23 mouse cellular contexts compared by ENCODE assay signal in genomic region chr16:21848444-21848843, GRCm38 (mm10). TPM values are rescaled to one million over a fixed set of nuclear protein-coding genes. Genes with fewer than 3 reads are reported as not detected.
DNase-seq lines count a peak whose midpoint lies in the region; ATAC-seq and TF ChIP-seq lines count a peak whose summit lies in the region.
"Had no signal": no experiment of that assay in that cellular context is flagged by ENCODE, and none has a peak within 500 bp of the region (broad histone marks: within the 10 kb centered on the region; RNA-seq: fewer than 3 reads in every experiment).

No protein-coding gene starts in this region.

- H3K4me2 ChIP-seq in hindbrain, embryonic 13.5 days = peak overlapping the region; percentile 15; the same call in 1 of the 2 replicates
- no peak overlapping the region; the same call in 1 of the 2 replicates for H3K4me2 ChIP-seq in hindbrain, embryonic 12.5 days (replicated peaks)
- H3K4me2 ChIP-seq in neural tube, embryonic 11.5 days (ENCODE audit: low read depth) = peak overlapping the region; percentile 9; the same call in 1 of the 2 replicates
- H3K4me2 ChIP-seq in neural tube, embryonic 15.5 days = no peak overlapping the region
- no peak overlapping the region for H3K4me2 ChIP-seq in CH12.LX (ENCODE audit: insufficient read depth, low read depth, poor library complexity, severe bottlenecking)
- H3K4me2 ChIP-seq: embryonic facial prominence, embryonic 12.5 days; forebrain, embryonic 13.5 days; forebrain, embryonic 15.5 days had no signal

- no peak overlapping the region for H3K27ac ChIP-seq in hindbrain, embryonic 13.5 days
- H3K27ac ChIP-seq in hindbrain, embryonic 12.5 days = no peak overlapping the region
- no peak overlapping the region for H3K27ac ChIP-seq in neural tube, embryonic 11.5 days (ENCODE audit: low read depth, low read length)
- no peak overlapping the region for H3K27ac ChIP-seq in neural tube, embryonic 15.5 days (replicated peaks)
- no peak overlapping the region for H3K27ac ChIP-seq in CH12.LX (ENCODE audit: insufficient read depth, low read depth)
- H3K27ac ChIP-seq: embryonic facial prominence, embryonic 10.5 days; embryonic facial prominence, embryonic 12.5 days; forebrain, embryonic 13.5 days; forebrain, embryonic 15.5 days had no signal

- dilution Hi-C loops in CH12.LX (cut with MboI; ENCODE audit: extremely low pct_ligation_motif_present, extremely low pct_unique_long_range_greater_than_20kb, low sequenced_read_pairs) = no loop called here

- H3K9ac ChIP-seq in hindbrain, embryonic 13.5 days = no peak overlapping the region
- no peak overlapping the region for H3K9ac ChIP-seq in hindbrain, embryonic 12.5 days
- H3K9ac ChIP-seq in neural tube, embryonic 11.5 days (ENCODE audit: low read length) = no peak overlapping the region
- H3K9ac ChIP-seq in neural tube, embryonic 15.5 days (replicated peaks) = no peak overlapping the region
- no peak overlapping the region for H3K9ac ChIP-seq in CH12.LX (ENCODE audit: insufficient read depth, low read depth)
- H3K9ac ChIP-seq: embryonic facial prominence, embryonic 12.5 days; forebrain, embryonic 13.5 days; forebrain, embryonic 15.5 days had no signal

- H3K36me3 ChIP-seq in hindbrain, embryonic 13.5 days = no peaks in the 10 kb centered on the region
- H3K36me3 ChIP-seq in hindbrain, embryonic 12.5 days = no peaks in the 10 kb centered on the region
- no peaks in the 10 kb centered on the region for H3K36me3 ChIP-seq in neural tube, embryonic 11.5 days (ENCODE audit: control insufficient read depth, insufficient read depth, low read length)
- no peaks in the 10 kb centered on the region for H3K36me3 ChIP-seq in neural tube, embryonic 15.5 days
- no peaks in the 10 kb centered on the region for H3K36me3 ChIP-seq in CH12.LX (replicated peaks in 1 of 2; ENCODE audit: control insufficient read depth in 1 of 2, insufficient read depth in 1 of 2, low read length in 1 of 2)
- H3K36me3 ChIP-seq: embryonic facial prominence, embryonic 10.5 days; embryonic facial prominence, embryonic 12.5 days; forebrain, embryonic 15.5 days; G1E had no signal

- TF ChIP-seq POLR2A in CH12.LX (IDR thresholded peaks at IDR 0.05; ENCODE audit: low read depth, low read length) = no peak

- H3K27me3 ChIP-seq in hindbrain, embryonic 13.5 days = no peaks in the 10 kb centered on the region
- no peaks in the 10 kb centered on the region for H3K27me3 ChIP-seq in hindbrain, embryonic 12.5 days
- no peaks in the 10 kb centered on the region for H3K27me3 ChIP-seq in neural tube, embryonic 11.5 days (ENCODE audit: control insufficient read depth, insufficient read depth, low read length)
- no peaks in the 10 kb centered on the region for H3K27me3 ChIP-seq in neural tube, embryonic 15.5 days (replicated peaks)
- H3K27me3 ChIP-seq in CH12.LX (replicated peaks) = no peaks in the 10 kb centered on the region
- H3K27me3 ChIP-seq: embryonic facial prominence, embryonic 12.5 days; forebrain, embryonic 13.5 days; forebrain, embryonic 15.5 days; Patski had no signal

- no peak for TF ChIP-seq CTCF in CH12.LX (conservative IDR thresholded peaks at IDR 0.05 in 1 of 2, IDR thresholded peaks at IDR 0.05 in 1 of 2; ENCODE audit: low read depth in 2 of 2, low read length in 2 of 2)

- WGBS in hindbrain, embryonic 13.5 days = 61% methylated on average over 3 of the region's 3 CpGs
- 51% methylated on average over 3 of the region's 3 CpGs for WGBS in hindbrain, embryonic 12.5 days
- WGBS in neural tube, embryonic 11.5 days = 70% methylated on average over 3 of the region's 3 CpGs
- WGBS in neural tube, embryonic 15.5 days = 44% methylated on average over 3 of the region's 3 CpGs

- TF ChIP-seq RAD21 in CH12.LX (IDR thresholded peaks at IDR 0.05; ENCODE audit: low read depth, low read length) = no peak; the same call in 1 of the 2 replicates

- DNase-seq in neural tube, embryonic 11.5 days (ENCODE audit: low spot score) = no peak
- DNase-seq in CH12.LX (ENCODE audit: extremely low read depth) = no peak
- no peak for DNase-seq in yolk sac, embryonic 10.5 days (ENCODE audit: low spot score)
- no peak for DNase-seq in layer of hippocampus, adult 9-10 months (ENCODE audit: low spot score)
- DNase-seq: adrenal gland, adult 8-10 months; adrenal gland, postnatal 14 days; adrenal gland, postnatal 36 days; cerebellum, adult 11-12 months; cerebellum, adult 2 months; cerebellum, adult 9-10 months; cerebellum, postnatal 10 days; cerebellum, postnatal 25 days had no signal

- H3K4me3 ChIP-seq in hindbrain, embryonic 13.5 days = no peak overlapping the region
- no peak overlapping the region for H3K4me3 ChIP-seq in hindbrain, embryonic 12.5 days
- H3K4me3 ChIP-seq in neural tube, embryonic 11.5 days (ENCODE audit: low read depth, low read length) = no peak overlapping the region
- H3K4me3 ChIP-seq in neural tube, embryonic 15.5 days (replicated peaks) = no peak overlapping the region
- H3K4me3 ChIP-seq in CH12.LX (replicated peaks in 1 of 3; ENCODE audit: low read depth in 2 of 3, low read length in 2 of 3, poor library complexity in 1 of 3) = no peak overlapping the region
- H3K4me3 ChIP-seq: embryonic facial prominence, embryonic 10.5 days; embryonic facial prominence, embryonic 12.5 days; forebrain, embryonic 13.5 days; forebrain, embryonic 15.5 days had no signal

- TF ChIP-seq EP300 in CH12.LX (IDR thresholded peaks at IDR 0.05; ENCODE audit: low read length) = no peak

- H3K79me2 ChIP-seq in CH12.LX (replicated peaks; ENCODE audit: control insufficient read depth, extremely low read depth, insufficient read depth, poor library complexity, severe bottlenecking) = no peaks in the 10 kb centered on the region

- in situ Hi-C loops in CH12.LX (cut with MboI; ENCODE audit: low pct_ligation_motif_present, low pct_unique_long_range_greater_than_20kb, low sequenced_read_pairs) = loop anchor here (25.0 kb wide), 1 partner anchor 164 kb away; the partner anchor contains the start of gene Senp2

- H3K9me3 ChIP-seq in hindbrain, embryonic 13.5 days = no peaks in the 10 kb centered on the region
- H3K9me3 ChIP-seq in hindbrain, embryonic 12.5 days (replicated peaks) = no peaks in the 10 kb centered on the region
- H3K9me3 ChIP-seq in neural tube, embryonic 11.5 days (ENCODE audit: control insufficient read depth, low read length) = no peaks in the 10 kb centered on the region
- no peaks in the 10 kb centered on the region for H3K9me3 ChIP-seq in neural tube, embryonic 15.5 days (replicated peaks)
- no peaks in the 10 kb centered on the region for H3K9me3 ChIP-seq in CH12.LX (replicated peaks; ENCODE audit: low read length)
- H3K9me3 ChIP-seq: embryonic facial prominence, embryonic 10.5 days; embryonic facial prominence, embryonic 12.5 days; forebrain, embryonic 13.5 days; forebrain, embryonic 15.5 days; G1E had no signal

- no peak for ATAC-seq in hindbrain, embryonic 13.5 days (ENCODE audit: low FRiP score)
- no peak for ATAC-seq in hindbrain, embryonic 12.5 days (ENCODE audit: low FRiP score)
- ATAC-seq in neural tube, embryonic 11.5 days (ENCODE audit: insufficient read depth, low FRiP score, low TSS enrichment) = no peak
- no peak for ATAC-seq in neural tube, embryonic 15.5 days (ENCODE audit: low FRiP score)
- ATAC-seq in granulocyte monocyte progenitor cell, adult 5-6 weeks (replicated peaks; ENCODE audit: poor library complexity, severe bottlenecking) = peak; percentile 57
- ATAC-seq: activated CD4-positive, CD25-positive, alpha-beta regulatory T cell, adult 4 months; forebrain, embryonic 13.5 days; forebrain, embryonic 15.5 days; Patski had no signal

- peaks cover 48% of the 10 kb centered on the region for H3K4me1 ChIP-seq in hindbrain, embryonic 13.5 days (replicated peaks)
- peaks cover 27% of the 10 kb centered on the region for H3K4me1 ChIP-seq in hindbrain, embryonic 12.5 days
- H3K4me1 ChIP-seq in neural tube, embryonic 11.5 days (ENCODE audit: control insufficient read depth, insufficient read depth, low read length) = peaks cover 8% of the 10 kb centered on the region; the same call in 1 of the 2 replicates
- peaks cover 34% of the 10 kb centered on the region for H3K4me1 ChIP-seq in neural tube, embryonic 15.5 days
- H3K4me1 ChIP-seq in CH12.LX (ENCODE audit: control insufficient read depth in 1 of 2, insufficient read depth in 2 of 2) = peaks cover 5 to 25% of the 10 kb centered on the region in 2 experiments

TF ChIP-seq in CH12.LX, 34 proteins besides CTCF, POLR2A, EP300 and RAD21:
- no peak for TF ChIP-seq IRF4 (IDR thresholded peaks at IDR 0.05; ENCODE audit: low read depth, low read length)
- no peak for TF ChIP-seq MAX (IDR thresholded peaks at IDR 0.05; ENCODE audit: low read length)
- TF ChIP-seq ETS1 (conservative IDR thresholded peaks at IDR 0.05; ENCODE audit: low read depth, low read length) = no peak
- no peak for TF ChIP-seq MAFK (IDR thresholded peaks at IDR 0.05; ENCODE audit: insufficient replicate concordance, low read length)
- TF ChIP-seq BHLHE40 (IDR thresholded peaks at IDR 0.05; ENCODE audit: low read depth, low read length) = 0 out of 2 replicates have a peak, but pooled peaks have one; percentile 21
- TF ChIP-seq NELFE (IDR thresholded peaks at IDR 0.05; ENCODE audit: low read depth, low read length) = no peak

RNA-seq across cellular contexts. Expression of gene Map3k13, which starts 54.3 kb away (rescaled TPM):
- 7.9 and 8.2 TPM in 2 replicates for polyA plus RNA-seq in hindbrain, embryonic 13.5 days (2015; fragmentation: Nextera tagmentation; extraction: Ambion mirVana)
- polyA plus RNA-seq in hindbrain, embryonic 12.5 days (2016; fragmentation: Nextera tagmentation; extraction: Ambion mirVana) = 7.8 and 9.3 TPM in 2 replicates
- polyA plus RNA-seq in neural tube, embryonic 11.5 days (2014; fragmentation: Nextera tagmentation; extraction: Ambion mirVana) = 10.6 and 11.6 TPM in 2 replicates
- polyA plus RNA-seq in neural tube, embryonic 15.5 days (2015; fragmentation: Nextera tagmentation; extraction: Ambion mirVana) = 4.8 and 5.7 TPM in 2 replicates
- total RNA-seq in CH12.LX (2012; rRNA removed) (0.42 and 0.89 TPM in 2 replicates), CH12.LX (2014; rRNA removed) (0.20 and 0.32 TPM in 2 replicates)
- polyA plus RNA-seq in CH12.LX (2012; ENCODE audit: insufficient read length, low read depth) = 1.3 TPM in 2 replicates
- 0.64 TPM in 1 of 2 replicates, not detected in the other for total RNA-seq in granulocyte monocyte progenitor cell, adult 5-6 weeks (2014; fragmentation: Nextera tagmentation)
- 0.22 TPM in 1 of 2 replicates, not detected in the other for total RNA-seq in granulocyte monocyte progenitor cell, adult 5-6 weeks (2017)

Comparison
In these comparisons a context has a peak if more than half of its experiments do, and no peak if none do; other contexts are left out.
1. H3K4me2 ChIP-seq: peak in hindbrain, embryonic 13.5 days (single experiment) and neural tube, embryonic 11.5 days (single experiment); none in hindbrain, embryonic 12.5 days (single experiment), neural tube, embryonic 15.5 days (single experiment) and CH12.LX (single experiment).